Mouse (Mus musculus) E14TG2a.4 (cell line): Measurements from ENCODE around the gene Arid2.

Experiments used
- H3K27me3 ChIP-seq: 2 replicates; pipeline ENCODE4 v1.6.1; 2014; ENCODE audit warnings: low read length, control low read depth; ENCODE audit not compliant: insufficient read depth
- H3K36me3 ChIP-seq: 2 replicates; pipeline ENCODE4 v1.6.1; 2014; ENCODE audit warnings: low read length, control low read depth; ENCODE audit not compliant: insufficient read depth
- H3K4me1 ChIP-seq: replicated peaks from 2 replicates; pipeline ENCODE4 v1.6.1; 2014; ENCODE audit warnings: low read depth, low read length, control low read depth
- H3K4me3 ChIP-seq: replicated peaks from 2 replicates; pipeline ENCODE4 v1.5.1; 2014; ENCODE audit warnings: mild to moderate bottlenecking, low read length
- H3K9me3 ChIP-seq: 2 replicates; pipeline ENCODE4 v1.6.1; 2014; ENCODE audit warnings: low read length, control low read depth
- CTCF ChIP-seq: conservative IDR thresholded peaks from 2 replicates; pipeline ENCODE4 v1.5.1; 2014; ENCODE audit warnings: low read length
- NANOG ChIP-seq: IDR thresholded peaks from 2 replicates; pipeline ENCODE4 v1.6.1; 2014; ENCODE audit warnings: borderline replicate concordance, low read length, mixed read lengths
- POU5F1 ChIP-seq: IDR thresholded peaks from 2 replicates; pipeline ENCODE4 v1.6.1; 2014; ENCODE audit warnings: low read length, borderline replicate concordance

Gene Arid2

DNA sequence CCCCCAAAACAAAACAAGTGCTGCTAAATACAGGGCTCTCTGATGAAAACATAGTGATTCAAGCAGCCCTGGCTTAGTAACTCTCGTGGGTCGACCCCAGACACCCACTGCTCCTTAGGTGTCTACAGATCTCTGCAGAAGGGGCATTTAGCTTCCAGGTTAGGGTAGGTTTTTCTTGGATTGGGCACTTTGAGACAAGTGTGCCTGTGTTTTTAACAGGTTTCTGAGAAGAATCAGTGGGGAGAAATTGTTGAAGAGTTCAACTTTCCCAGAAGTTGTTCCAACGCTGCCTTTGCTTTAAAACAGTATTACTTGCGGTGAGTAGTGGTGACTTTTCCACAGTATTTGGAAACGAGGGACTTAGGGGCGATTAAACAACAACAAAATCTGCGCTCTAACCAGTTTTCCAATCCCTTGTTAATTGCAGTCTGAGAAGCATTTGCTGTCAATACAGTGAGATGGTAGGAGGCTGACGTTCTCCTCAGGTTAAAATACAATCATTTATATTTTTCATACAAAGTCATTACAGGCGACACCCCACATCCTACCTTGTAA, 1.6 kb downstream of the Arid2 start:
- Histone ChIP-seq H3K9me3 (no peaks in the 10 kb centered on the region), H3K27me3 (no peaks in the 10 kb centered on the region), H3K4me1 (peaks cover 28% of the 10 kb centered on the region), H3K36me3 (peaks cover 13% of the 10 kb centered on the region; the same call in 1 of the 2 replicates), H3K4me3 (peak overlapping the region; percentile 92)
- no peak for TF ChIP-seq POU5F1
- TF ChIP-seq CTCF = no peak
- TF ChIP-seq NANOG = no peak

DNA sequence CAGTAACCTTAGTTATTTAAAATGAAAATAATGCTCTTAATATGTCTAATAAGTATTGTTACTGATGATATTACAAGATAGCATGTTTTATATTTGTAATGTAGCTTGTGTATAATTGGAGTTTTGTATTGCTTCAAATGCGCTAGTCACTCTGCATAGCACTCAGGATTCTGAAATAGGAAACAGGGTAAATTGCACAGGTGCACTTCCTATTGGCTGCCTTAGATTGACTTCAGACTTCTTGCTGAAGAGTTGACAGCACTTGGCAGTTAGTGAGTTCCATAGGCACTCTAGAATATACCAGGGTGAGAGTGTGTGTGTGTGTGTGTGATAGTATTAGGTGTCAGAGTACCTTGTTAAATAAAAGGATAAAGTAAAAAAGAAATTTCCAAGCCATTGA, 2.7 kb downstream of the Arid2 start:
- peaks cover 24% of the 10 kb centered on the region for H3K36me3 ChIP-seq
- no peak for TF ChIP-seq NANOG
- TF ChIP-seq POU5F1 = no peak
- no peak for TF ChIP-seq CTCF

DNA sequence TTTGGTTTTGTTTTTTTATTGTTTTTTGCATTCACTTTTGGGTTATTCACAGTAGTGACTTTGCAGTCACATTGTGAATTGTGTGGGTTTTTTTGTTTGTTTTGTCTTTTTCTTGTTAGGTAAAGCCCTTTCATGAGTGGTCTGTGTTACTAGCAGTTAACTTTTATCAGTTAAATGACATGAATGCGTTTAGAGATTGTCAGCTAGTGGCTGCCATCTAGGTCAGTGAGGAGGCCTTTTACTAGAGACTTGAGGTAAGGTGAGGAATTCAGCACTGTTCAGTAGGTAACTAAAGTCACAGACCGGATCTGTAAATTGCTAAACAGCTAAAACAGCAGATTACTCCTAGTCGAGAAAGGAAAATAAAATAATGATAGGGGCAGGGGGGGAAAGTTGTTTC, 6.1 kb downstream of the Arid2 start:
- H3K4me3 ChIP-seq = no peak overlapping the region
- no peak for TF ChIP-seq NANOG
- TF ChIP-seq POU5F1 = no peak
- TF ChIP-seq CTCF = no peak
- H3K9me3 ChIP-seq = no peaks in the 10 kb centered on the region
- no peaks in the 10 kb centered on the region for H3K27me3 ChIP-seq
- peaks cover 27% of the 10 kb centered on the region for H3K36me3 ChIP-seq
- peaks cover 36% of the 10 kb centered on the region for H3K4me1 ChIP-seq

More for the DNA sequence above, 2.7 kb downstream of the Arid2 start:
- Histone ChIP-seq H3K9me3 (no peaks in the 10 kb centered on the region), H3K27me3 (no peaks in the 10 kb centered on the region), H3K4me3 (no peak overlapping the region), H3K4me1 (peaks cover 24% of the 10 kb centered on the region)

DNA sequence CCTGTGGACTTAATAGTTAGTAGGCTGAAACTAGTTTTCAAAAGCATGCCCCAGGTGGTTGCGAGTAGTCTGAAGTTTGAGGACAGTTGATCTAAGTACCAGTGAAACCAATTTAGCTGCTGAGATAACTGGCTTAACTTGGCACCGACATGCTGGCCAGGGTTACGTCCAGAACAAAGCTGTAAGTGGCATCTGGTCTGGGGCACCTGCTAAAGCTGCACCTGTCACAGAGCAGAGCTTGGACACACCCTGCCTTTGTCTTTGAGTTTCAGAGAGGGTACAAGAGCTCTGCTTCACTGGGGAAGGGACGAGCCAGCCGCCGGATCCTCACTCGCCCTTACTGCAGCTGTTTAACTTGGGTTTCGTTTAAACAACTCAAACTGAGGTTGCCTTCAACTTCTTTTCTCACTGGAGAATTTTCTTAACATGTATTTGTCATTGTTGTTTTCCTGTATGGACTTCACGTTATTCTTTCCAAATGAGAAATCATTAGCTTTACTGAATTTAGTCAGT, 9.8 kb downstream of the Arid2 start:
- Histone ChIP-seq H3K4me1 (peaks cover 20% of the 10 kb centered on the region), H3K9me3 (no peaks in the 10 kb centered on the region), H3K4me3 (no peak overlapping the region), H3K36me3 (peaks cover 44% of the 10 kb centered on the region), H3K27me3 (no peaks in the 10 kb centered on the region)
- TF ChIP-seq NANOG = no peak
- no peak for TF ChIP-seq CTCF
- no peak for TF ChIP-seq POU5F1

DNA sequence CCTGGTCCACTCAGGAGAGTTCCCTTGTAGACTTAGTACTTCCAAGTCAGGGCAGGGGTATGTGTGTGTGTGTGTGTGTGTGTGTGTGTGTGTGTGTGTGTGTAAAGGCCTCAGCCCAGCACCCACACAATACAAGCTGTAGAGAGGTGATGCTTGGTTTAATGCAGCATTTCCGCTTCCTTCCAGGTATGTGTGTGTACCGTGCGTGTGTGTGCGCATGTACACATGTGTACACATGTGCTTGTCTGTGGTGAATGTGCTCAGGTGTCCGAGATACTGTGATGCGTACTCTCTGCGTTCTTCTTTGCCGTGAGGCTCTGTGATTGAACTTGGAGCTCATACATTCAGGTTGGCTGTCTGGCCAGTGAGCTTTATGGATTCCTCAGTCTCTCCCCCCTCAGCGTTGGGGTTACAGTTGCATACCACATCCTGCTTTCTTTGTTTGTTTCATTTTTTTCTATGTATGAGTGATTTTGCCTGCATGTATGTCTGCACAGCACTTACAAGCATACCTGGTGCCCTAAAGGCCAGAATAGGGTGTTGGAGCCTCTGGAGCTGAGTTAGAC, 10.4 kb downstream of the Arid2 start:
- peaks cover 20% of the 10 kb centered on the region for H3K4me1 ChIP-seq
- no peak overlapping the region for H3K4me3 ChIP-seq
- no peaks in the 10 kb centered on the region for H3K9me3 ChIP-seq
- TF ChIP-seq CTCF (no peak), NANOG (no peak), POU5F1 (no peak)
- H3K27me3 ChIP-seq = no peaks in the 10 kb centered on the region
- H3K36me3 ChIP-seq = peaks cover 48% of the 10 kb centered on the region

DNA sequence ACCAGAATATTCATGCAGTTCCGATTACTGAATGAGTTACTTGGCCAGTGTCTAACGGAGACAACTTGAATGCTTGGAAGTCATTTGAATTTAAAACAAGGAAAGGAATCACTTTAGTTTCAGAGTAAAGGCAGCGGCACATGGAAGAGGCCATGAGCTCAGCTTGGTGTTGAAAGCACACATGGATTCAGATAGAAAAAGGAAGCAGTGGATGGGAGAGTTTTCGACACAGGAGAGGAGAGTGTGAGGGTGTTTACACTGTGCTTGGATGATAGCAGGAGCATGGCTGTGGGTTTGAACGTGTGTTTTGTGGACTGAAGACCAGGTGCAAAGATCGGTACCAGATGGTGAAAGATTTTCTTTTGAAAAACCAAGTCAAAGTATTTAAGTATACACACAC, 22.0 kb downstream of the Arid2 start:
- H3K36me3 ChIP-seq = peaks cover 51% of the 10 kb centered on the region
- no peaks in the 10 kb centered on the region for H3K27me3 ChIP-seq
- TF ChIP-seq NANOG (no peak), POU5F1 (no peak), CTCF (no peak)
- H3K4me1 ChIP-seq = peaks cover 28% of the 10 kb centered on the region
- peaks cover 8% of the 10 kb centered on the region for H3K9me3 ChIP-seq
- no peak overlapping the region for H3K4me3 ChIP-seq

DNA sequence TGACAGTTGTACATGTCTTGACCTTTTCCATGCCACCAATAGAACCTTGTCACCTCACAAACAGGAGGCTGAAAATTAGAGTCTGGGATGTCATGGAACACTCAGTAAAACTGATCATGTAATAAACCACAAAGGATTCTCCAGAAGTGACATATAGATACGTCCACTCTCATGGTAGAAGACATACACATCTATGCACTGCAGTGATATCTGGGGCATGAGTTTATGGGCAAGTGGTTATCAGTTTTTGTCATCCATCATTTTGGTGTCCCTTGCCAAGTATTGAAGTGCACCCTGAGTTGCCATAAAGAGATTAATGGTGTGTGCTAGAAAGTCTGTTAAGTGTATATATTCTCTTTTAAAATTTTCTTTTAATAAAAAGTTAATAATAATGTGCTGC, 25.6 kb downstream of the Arid2 start:
- Histone ChIP-seq H3K9me3 (peaks cover 3% of the 10 kb centered on the region), H3K4me3 (no peak overlapping the region), H3K36me3 (peaks cover 29% of the 10 kb centered on the region), H3K27me3 (no peaks in the 10 kb centered on the region), H3K4me1 (peaks cover 33% of the 10 kb centered on the region)
- TF ChIP-seq POU5F1 (no peak), CTCF (no peak), NANOG (no peak)

DNA sequence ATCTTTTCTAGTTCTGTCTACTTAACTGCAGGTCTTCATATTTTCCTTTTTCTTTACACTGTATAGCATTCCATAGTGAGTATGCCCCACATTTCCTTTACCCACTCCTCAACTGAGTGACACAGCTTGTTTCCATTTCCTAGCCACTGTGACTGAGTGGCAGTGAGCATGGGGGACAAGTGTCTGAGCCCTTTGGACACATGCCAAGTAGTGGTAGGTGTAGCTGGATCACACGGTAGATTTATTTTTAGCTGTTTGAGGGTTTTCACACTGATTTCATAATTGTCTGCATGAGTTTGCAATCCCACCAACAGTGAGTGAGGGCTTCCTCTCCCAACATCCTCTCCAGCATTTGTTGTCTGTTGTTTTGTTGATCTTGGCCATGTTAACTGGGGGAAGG, 28.3 kb downstream of the Arid2 start:
- no peaks in the 10 kb centered on the region for H3K27me3 ChIP-seq
- H3K9me3 ChIP-seq = peaks cover 3% of the 10 kb centered on the region
- TF ChIP-seq POU5F1 = no peak
- no peak for TF ChIP-seq NANOG
- TF ChIP-seq CTCF = no peak
- H3K36me3 ChIP-seq = peaks cover 20% of the 10 kb centered on the region
- H3K4me1 ChIP-seq = peaks cover 44% of the 10 kb centered on the region
- no peak overlapping the region for H3K4me3 ChIP-seq
